Mouse (Mus musculus) heart, postnatal 10 days (tissue): ENCODE measurements around the gene Tpk1. TPM values are rescaled to one million over a fixed set of nuclear protein-coding genes. Genes with fewer than 3 reads are reported as not detected.
"Not testable (repeated sequence)": the region's sequence is repeated elsewhere in the genome, so short reads cannot be mapped to it uniquely, and the experiment has no call there.

Experiments used
- DNase-seq, 2 experiments: peaks; one replicate each; pipeline ENCODE4 v3.0.0; 2021
- intact Hi-C: fragments of 180-260 bp; cut with DNase I; formaldehyde crosslinking; loops from one replicate; pipeline ENCODE4 v1.15.1; 2025
- total RNA-seq, 2 experiments: library from RNA; stranded (reverse); gene quantifications; 2 replicates each; pipeline ENCODE4 v1.2.3; 2021

Tpk1 gene
- total RNA-seq, 2 experiments from 2014 or later, result 4.8 to 5.4 TPM

GRCm38 (mm10) chr6:43531996-43532395 lies 134.1 kb downstream of the Tpk1 start:
- DNase-seq, result no peak
- intact Hi-C loops, result no loop called here

- no peak for DNase-seq
- intact Hi-C loops, result no loop called here
Observed at GRCm38 (mm10) chr6:43528996-43529395, 137.1 kb downstream of the Tpk1 start.

GRCm38 (mm10) chr6:43525028-43525427 lies 141.1 kb downstream of the Tpk1 start:
- intact Hi-C loops, result no loop called here
- no peak for DNase-seq

GRCm38 (mm10) chr6:43522046-43522445 lies 144.0 kb downstream of the Tpk1 start:
- intact Hi-C loops, result no loop called here
- no peak for DNase-seq

GRCm38 (mm10) chr6:43520218-43520617 lies 145.9 kb downstream of the Tpk1 start:
- intact Hi-C loops, result no loop called here
- DNase-seq, result no peak

- intact Hi-C loops, result no loop called here
- DNase-seq, result no peak
Observed at GRCm38 (mm10) chr6:43518378-43518777, 147.7 kb downstream of the Tpk1 start.

GRCm38 (mm10) chr6:43517316-43517655 lies 148.8 kb downstream of the Tpk1 start:
- DNase-seq, result no peak
- intact Hi-C loops, result no loop called here

GRCm38 (mm10) chr6:43516593-43517315 lies 149.3 kb downstream of the Tpk1 start:
- DNase-seq, result no peak

GRCm38 (mm10) chr6:43506686-43507385 lies 159.2 kb downstream of the Tpk1 start:
- DNase-seq, intact Hi-C loops: not testable (repeated sequence)

More at GRCm38 (mm10) chr6:43516593-43517315, 149.3 kb downstream of the Tpk1 start:
- intact Hi-C loops, result no loop called here

GRCm38 (mm10) chr6:43504609-43505230 lies 161.4 kb downstream of the Tpk1 start:
- intact Hi-C loops, result no loop called here
- DNase-seq, result no peak

GRCm38 (mm10) chr6:43492367-43492766 lies 173.7 kb downstream of the Tpk1 start:
- DNase-seq, result no peak
- intact Hi-C loops, result no loop called here

GRCm38 (mm10) chr6:43486691-43487090 lies 179.4 kb downstream of the Tpk1 start:
- intact Hi-C loops, result no loop called here
- DNase-seq, result no peak

- intact Hi-C loops, result no loop called here
- no peak for DNase-seq
Observed at GRCm38 (mm10) chr6:43480687-43481086, 185.4 kb downstream of the Tpk1 start.

GRCm38 (mm10) chr6:43478810-43479209 lies 187.3 kb downstream of the Tpk1 start:
- intact Hi-C loops, result no loop called here
- DNase-seq, result no peak

GRCm38 (mm10) chr6:43476406-43476805 lies 189.7 kb downstream of the Tpk1 start:
- DNase-seq, result no peak
- intact Hi-C loops, result no loop called here

GRCm38 (mm10) chr6:43475921-43476320 lies 190.2 kb downstream of the Tpk1 start:
- DNase-seq, result no peak
- intact Hi-C loops, result no loop called here

GRCm38 (mm10) chr6:43471556-43471955 lies 194.5 kb downstream of the Tpk1 start:
- DNase-seq, result no peak
- intact Hi-C loops, result no loop called here

- DNase-seq, result no peak
- intact Hi-C loops, result no loop called here
Observed at GRCm38 (mm10) chr6:43468821-43469594, 197.1 kb downstream of the Tpk1 start.

- no peak for DNase-seq
- intact Hi-C loops, result no loop called here
Observed at GRCm38 (mm10) chr6:43462849-43463369, 203.2 kb downstream of the Tpk1 start.

- no peak for DNase-seq
- intact Hi-C loops, result no loop called here
Observed at GRCm38 (mm10) chr6:43462189-43462848, 203.8 kb downstream of the Tpk1 start.
